Mouse (Mus musculus) midbrain, embryonic 16.5 days (tissue): ENCODE measurements at regions not wholly inside any gene's neighbourhood (a gene's known extent, or its start where the extent isn't known, plus 50 kb on each side); places are given as distances from the start of the nearest gene placed in this dataset.

Experiments
- ATAC-seq: fragments of 200-750 bp; cut with Nextera tagmentation; 2 replicates; pipeline ENCODE4 v1.8.0; 2017; ENCODE audit warnings: moderate TSS enrichment
- H3K27ac ChIP-seq: fragments of 300-500 bp; sonication (generic); 2 replicates; pipeline ENCODE4 v1.5.1; 2014; ENCODE audit warnings: mild to moderate bottlenecking, low read length, mixed read lengths
- H3K27me3 ChIP-seq: fragments of 300-500 bp; sonication (generic); 2 replicates; pipeline ENCODE4 v1.6.1; 2014; ENCODE audit warnings: low read depth, low read length, mixed read lengths; ENCODE audit not compliant: control insufficient read depth, insufficient read depth
- H3K36me3 ChIP-seq: fragments of 300-500 bp; sonication (generic); 2 replicates; pipeline ENCODE4 v1.6.1; 2014; ENCODE audit warnings: mild to moderate bottlenecking, low read length, moderate library complexity, mixed read lengths; ENCODE audit not compliant: control insufficient read depth, insufficient read depth
- H3K4me1 ChIP-seq: fragments of 300-500 bp; sonication (generic); 2 replicates; pipeline ENCODE4 v1.6.1; 2014; ENCODE audit warnings: mild to moderate bottlenecking, low read length, mixed read lengths; ENCODE audit not compliant: control insufficient read depth, insufficient read depth
- H3K4me2 ChIP-seq: fragments of 300-500 bp; sonication (generic); 2 replicates; pipeline ENCODE4 v1.6.1; 2014; ENCODE audit warnings: mild to moderate bottlenecking, low read length, mixed read lengths
- H3K4me3 ChIP-seq: fragments of 300-500 bp; sonication (generic); 2 replicates; pipeline ENCODE4 v1.5.1; 2014; ENCODE audit warnings: low read depth, mild to moderate bottlenecking, low read length, moderate library complexity, mixed read lengths
- H3K9ac ChIP-seq: fragments of 300-500 bp; sonication (generic); 2 replicates; pipeline ENCODE4 v1.6.1; 2014; ENCODE audit warnings: low read depth, low read length, mixed read lengths
- H3K9me3 ChIP-seq: fragments of 300-500 bp; sonication (generic); replicated peaks from 2 replicates; pipeline ENCODE4 v1.6.1; 2014; ENCODE audit warnings: mild to moderate bottlenecking, low read length, mixed read lengths; ENCODE audit not compliant: control insufficient read depth, poor library complexity, severe bottlenecking
- WGBS: fragments of 180-500 bp; shearing (Covaris S2); extraction: QIAGEN DNeasy Blood & Tissue Kit; methylation state at CpG from one replicate; pipeline ENCODE4 v1.1.7; 2014; 5-methylcytosine and 5-hydroxymethylcytosine counted together

DNA sequence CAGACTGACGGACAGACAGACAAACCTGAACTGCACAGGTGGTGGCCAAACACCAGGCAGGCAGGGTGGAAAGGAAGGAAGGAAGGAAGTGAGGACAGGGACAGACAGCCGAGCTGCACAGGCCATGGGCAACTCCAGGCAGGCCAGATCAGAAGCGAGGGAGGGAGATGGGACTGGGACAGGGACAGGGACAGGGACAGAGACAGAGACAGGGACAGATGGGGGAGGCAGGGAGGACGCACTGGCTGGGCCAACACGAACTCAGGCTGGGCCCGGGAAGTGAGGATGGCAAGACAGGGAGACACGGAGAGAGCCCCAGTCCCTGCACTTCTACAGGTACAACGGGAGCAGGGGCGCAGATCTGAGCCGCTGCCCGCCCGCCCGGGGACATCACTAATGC lies 94.9 kb upstream of the Rab39b start:
- ATAC-seq = 0 out of 2 replicates have a peak, but pooled peaks have one; percentile 0
- Histone ChIP-seq H3K9me3 (no peaks in the 10 kb centered on the region), H3K4me3 (peak overlapping the region; percentile 20), H3K9ac (peak overlapping the region; percentile 34; the same call in 1 of the 2 replicates), H3K36me3 (no peaks in the 10 kb centered on the region), H3K4me2 (peak overlapping the region; percentile 42), H3K27ac (no peak overlapping the region), H3K4me1 (no peaks in the 10 kb centered on the region), H3K27me3 (no peaks in the 10 kb centered on the region)
- WGBS = 89% methylated on average over 10 of the region's 13 CpGs

GRCm38 (mm10) chrX:75667636-75668035 lies 89.6 kb upstream of the Rab39b start:
- H3K4me2 ChIP-seq = no peak overlapping the region
- 97% methylated on average over 4 of the region's 4 CpGs for WGBS
- H3K27me3 ChIP-seq = no peaks in the 10 kb centered on the region
- no peak overlapping the region for H3K27ac ChIP-seq
- no peaks in the 10 kb centered on the region for H3K36me3 ChIP-seq
- H3K4me1 ChIP-seq = no peaks in the 10 kb centered on the region
- no peaks in the 10 kb centered on the region for H3K9me3 ChIP-seq
- H3K4me3 ChIP-seq = no peak overlapping the region
- ATAC-seq = no peak
- no peak overlapping the region for H3K9ac ChIP-seq

DNA sequence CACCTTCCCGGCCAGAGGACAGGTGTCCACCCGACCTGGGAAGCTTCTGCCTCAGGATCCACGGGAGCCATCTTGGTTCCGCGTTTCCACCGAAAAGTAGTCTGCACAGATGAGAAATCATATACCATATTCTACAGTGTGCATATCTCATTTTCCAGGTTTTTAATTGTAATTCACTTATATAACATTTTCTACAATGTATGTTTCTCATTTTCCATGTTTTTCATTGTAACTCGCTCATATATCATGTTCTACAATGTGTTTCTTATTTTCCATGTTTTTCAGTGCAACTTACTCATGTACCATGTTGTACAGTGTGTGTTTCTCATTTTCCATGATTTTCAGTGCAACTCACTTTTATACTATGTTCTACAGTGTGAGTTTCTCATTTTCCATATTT lies 65.4 kb upstream of the Rab39b start:
- H3K9ac ChIP-seq = no peak overlapping the region
- H3K27ac ChIP-seq = no peak overlapping the region
- H3K4me1 ChIP-seq = no peaks in the 10 kb centered on the region
- no peak overlapping the region for H3K4me3 ChIP-seq
- WGBS = 94% methylated on average over 7 of the region's 7 CpGs
- no peak for ATAC-seq
- no peaks in the 10 kb centered on the region for H3K36me3 ChIP-seq
- no peaks in the 10 kb centered on the region for H3K27me3 ChIP-seq
- no peak overlapping the region for H3K4me2 ChIP-seq
- no peaks in the 10 kb centered on the region for H3K9me3 ChIP-seq
